Mouse (Mus musculus) left cerebral cortex, adult 2 months (tissue): ENCODE data around the gene Fgfr2. TPM values are rescaled to one million over a fixed set of nuclear protein-coding genes. Genes with fewer than 3 reads are reported as not detected.

Source experiments
- DNase-seq, 2 experiments: peaks; one replicate each; pipeline ENCODE4 v3.0.0; 2021 to 2022; ENCODE audit warnings: low spot score in 2 of 2, mixed read lengths in 1 of 2; ENCODE audit errors: extremely low spot score in 1 of 2
- H3K27ac ChIP-seq: fragments of 200-600 bp; 2 replicates; pipeline ENCODE4 v1.8.1; 2022
- H3K4me3 ChIP-seq: fragments of 200-600 bp; 2 replicates; pipeline ENCODE4 v1.8.1; 2022
- CTCF ChIP-seq: fragments of 200-600 bp; IDR thresholded peaks from 2 replicates; pipeline ENCODE4 v1.8.1; 2022; ENCODE audit warnings: antibody characterized with exemption, mild to moderate bottlenecking, moderate library complexity
- intact Hi-C: fragments of 180-260 bp; cut with DNase I; formaldehyde crosslinking; loops from one replicate; pipeline ENCODE4 v1.15.1; 2025
- total RNA-seq, 2 experiments: library from RNA; stranded (reverse); gene quantifications; 2 replicates each; pipeline ENCODE4 v1.2.3; 2021

The Fgfr2 gene
- total RNA-seq, 2 experiments from 2014 or later = 47.3 to 47.4 TPM

GRCm38 (mm10) chr7:130954177-130954601 is 2169.0 kb downstream of the Fgfr2 start:
- Histone ChIP-seq H3K4me3 (no peak overlapping the region), H3K27ac (peak overlapping the region; percentile 24)
- no peak for DNase-seq
- intact Hi-C loops = no loop called here
- no peak for TF ChIP-seq CTCF

- DNase-seq = no peak
- intact Hi-C loops = loop anchor here (1.0 kb wide), 1 partner anchor 35 kb away; no protein-coding TSS in a partner anchor
- Histone ChIP-seq H3K27ac (peak overlapping the region; percentile 63), H3K4me3 (no peak overlapping the region)
- no peak for TF ChIP-seq CTCF
These were observed 2169.8 kb downstream of the Fgfr2 start for GRCm38 (mm10) chr7:130953376-130953775.

GRCm38 (mm10) chr7:130951004-130951403 is 2172.1 kb downstream of the Fgfr2 start:
- Histone ChIP-seq H3K27ac (peak overlapping the region; percentile 53; the same call in 1 of the 2 replicates), H3K4me3 (no peak overlapping the region)
- intact Hi-C loops = no loop called here
- DNase-seq = no peak
- no peak for TF ChIP-seq CTCF

- Histone ChIP-seq H3K27ac (peak overlapping the region; percentile 53; the same call in 1 of the 2 replicates), H3K4me3 (no peak overlapping the region)
- DNase-seq = no peak
- TF ChIP-seq CTCF = no peak
- intact Hi-C loops = no loop called here
These were observed 2172.7 kb downstream of the Fgfr2 start for GRCm38 (mm10) chr7:130950482-130950881.

GRCm38 (mm10) chr7:130949331-130949751 is 2173.8 kb downstream of the Fgfr2 start:
- peak in 1 of 2 experiments; percentile 44 for DNase-seq
- Histone ChIP-seq H3K27ac (peak overlapping the region; percentile 64), H3K4me3 (no peak overlapping the region)
- no peak for TF ChIP-seq CTCF
- intact Hi-C loops = no loop called here

GRCm38 (mm10) chr7:130948563-130949208 is 2174.5 kb downstream of the Fgfr2 start:
- peak overlapping the region; percentile 64 for H3K27ac ChIP-seq
- TF ChIP-seq CTCF = no peak
- no peak overlapping the region for H3K4me3 ChIP-seq
- intact Hi-C loops = no loop called here
- DNase-seq = no peak

GRCm38 (mm10) chr7:130946303-130946702 is 2176.8 kb downstream of the Fgfr2 start:
- Histone ChIP-seq H3K4me3 (no peak overlapping the region), H3K27ac (no peak overlapping the region)
- no peak for DNase-seq
- TF ChIP-seq CTCF = no peak
- intact Hi-C loops = no loop called here

GRCm38 (mm10) chr7:130945730-130946129 is 2177.4 kb downstream of the Fgfr2 start:
- no peak for TF ChIP-seq CTCF
- Histone ChIP-seq H3K27ac (no peak overlapping the region), H3K4me3 (no peak overlapping the region)
- intact Hi-C loops = no loop called here
- DNase-seq = no peak

- no peak for DNase-seq
- intact Hi-C loops = no loop called here
- Histone ChIP-seq H3K27ac (no peak overlapping the region), H3K4me3 (no peak overlapping the region)
- no peak for TF ChIP-seq CTCF
These were observed 2178.2 kb downstream of the Fgfr2 start for GRCm38 (mm10) chr7:130944766-130945475.

GRCm38 (mm10) chr7:130943280-130943895 is 2179.8 kb downstream of the Fgfr2 start:
- no peak for TF ChIP-seq CTCF
- H3K4me3 ChIP-seq = no peak overlapping the region
- intact Hi-C loops = no loop called here
- no peak for DNase-seq
- no peak overlapping the region for H3K27ac ChIP-seq

- no peak overlapping the region; the same call in 1 of the 2 replicates for H3K4me3 ChIP-seq
- no peak for DNase-seq
- TF ChIP-seq CTCF = no peak
- no peak overlapping the region for H3K27ac ChIP-seq
- intact Hi-C loops = no loop called here
These were observed 2182.4 kb downstream of the Fgfr2 start for GRCm38 (mm10) chr7:130940733-130941132.

- no peak for TF ChIP-seq CTCF
- peak overlapping the region; percentile 64 for H3K4me3 ChIP-seq
- peak overlapping the region; percentile 40; the same call in 1 of the 2 replicates for H3K27ac ChIP-seq
- DNase-seq = no peak
- intact Hi-C loops = loop anchor here (5.0 kb wide), 1 partner anchor 38 kb away; no protein-coding TSS in a partner anchor
These were observed 2184.3 kb downstream of the Fgfr2 start for GRCm38 (mm10) chr7:130938896-130939295.
